Mouse (Mus musculus): ENCODE measurements around the gene Cela3b. TPM values are rescaled to one million over a fixed set of nuclear protein-coding genes. Genes with fewer than 3 reads are reported as not detected.

The Cela3b gene
- polyA plus RNA-seq (2012; ENCODE audit: insufficient read depth, insufficient read length, missing spikeins): not detected in 2 replicates

DNA sequence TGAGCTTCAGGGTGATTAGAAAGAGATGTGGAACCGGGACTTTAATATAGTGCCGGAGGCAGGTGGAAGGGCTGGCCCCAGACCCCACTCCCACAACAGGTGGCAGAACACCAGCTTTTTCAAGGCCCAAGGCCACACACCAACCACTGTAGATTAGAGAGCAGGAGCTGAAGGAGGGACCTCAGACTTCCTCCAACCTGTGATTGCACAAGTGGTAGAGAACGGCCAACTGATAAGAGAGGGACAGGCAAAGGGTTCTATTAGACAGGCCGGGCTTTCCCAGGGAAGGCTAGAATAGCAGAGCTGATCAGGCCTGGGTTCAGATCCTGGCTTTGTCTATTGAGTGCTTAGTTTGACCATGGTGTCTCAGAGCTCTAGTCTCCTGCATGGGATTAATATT is at the start of gene Cela3b:
TSS of gene Cela3b (minus strand) at position 39 of the 400 bp plus-strand sequence.
- Histone ChIP-seq H3K4me1 (ENCODE audit: control insufficient read depth, insufficient read depth, low read length) (no peaks in the 10 kb centered on the region; the same call in 1 of the 2 replicates), H3K4me3 (ENCODE audit: insufficient read depth, low read length) (no peak within 1 kb of the TSS), H3K27ac (ENCODE audit: insufficient read depth, low read depth, low read length) (no peak within 1 kb of the TSS)
- TF ChIP-seq CTCF (IDR thresholded peaks at IDR 0.05; ENCODE audit: low read depth, low read length) (no peak), POLR2A (IDR thresholded peaks at IDR 0.05; ENCODE audit: borderline replicate concordance, low read depth, low read length) (no peak)

DNA sequence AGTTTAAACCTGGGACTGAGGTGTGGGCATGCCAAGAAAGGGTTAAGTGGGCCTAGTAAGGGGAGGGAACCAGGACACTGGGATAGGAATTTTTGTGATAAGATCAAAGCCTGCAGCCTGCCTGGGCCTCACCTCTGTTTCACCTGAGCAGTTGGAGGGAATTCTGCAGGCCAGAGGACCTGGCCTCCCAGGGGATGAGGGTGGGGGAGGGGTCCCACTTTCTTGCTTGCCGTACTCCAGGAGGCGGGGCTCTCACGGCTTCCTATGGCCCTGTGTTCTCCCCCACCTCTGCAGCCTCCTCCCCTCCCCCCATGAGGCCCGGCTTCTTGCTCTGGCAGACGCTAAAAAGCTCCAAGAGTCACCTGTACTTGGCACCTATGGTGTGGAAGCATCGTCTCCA is 49.4 kb upstream of the Cela3b start:
- Histone ChIP-seq H3K27ac (ENCODE audit: insufficient read depth, low read depth, low read length) (no peak overlapping the region), H3K4me3 (ENCODE audit: insufficient read depth, low read length) (no peak overlapping the region), H3K4me1 (ENCODE audit: control insufficient read depth, insufficient read depth, low read length) (no peaks in the 10 kb centered on the region)
- no peak for TF ChIP-seq POLR2A (IDR thresholded peaks at IDR 0.05; ENCODE audit: borderline replicate concordance, low read depth, low read length)
- no peak for TF ChIP-seq CTCF (IDR thresholded peaks at IDR 0.05; ENCODE audit: low read depth, low read length)

DNA sequence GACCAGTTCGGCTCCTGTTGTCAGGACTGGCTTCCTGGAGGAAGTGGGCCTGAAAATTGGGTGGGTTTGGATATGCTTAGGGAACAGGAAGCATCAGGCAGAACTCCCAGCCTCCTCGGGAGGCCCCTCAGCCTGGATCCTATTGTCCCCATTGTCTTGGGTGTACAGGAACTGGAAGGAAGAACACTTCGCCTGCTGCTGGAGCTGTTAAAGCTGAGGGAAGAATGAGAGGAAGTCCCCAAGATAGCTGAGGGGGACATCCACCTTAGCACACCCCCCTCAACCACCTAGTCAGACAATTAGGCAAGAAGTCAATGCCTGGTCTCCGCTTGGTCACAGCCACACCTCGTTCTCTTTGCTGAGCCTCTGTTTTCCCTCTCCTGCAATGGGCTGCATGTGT is 48.0 kb upstream of the Cela3b start:
- no peak overlapping the region for H3K4me3 ChIP-seq (ENCODE audit: insufficient read depth, low read length)
- no peak overlapping the region for H3K27ac ChIP-seq (ENCODE audit: insufficient read depth, low read depth, low read length)
- no peaks in the 10 kb centered on the region for H3K4me1 ChIP-seq (ENCODE audit: control insufficient read depth, insufficient read depth, low read length)
- no peak for TF ChIP-seq CTCF (IDR thresholded peaks at IDR 0.05; ENCODE audit: low read depth, low read length)
- TF ChIP-seq POLR2A (IDR thresholded peaks at IDR 0.05; ENCODE audit: borderline replicate concordance, low read depth, low read length): no peak

GRCm38 (mm10) chr4:137477611-137478010 is 47.3 kb upstream of the Cela3b start:
- Histone ChIP-seq H3K4me3 (ENCODE audit: insufficient read depth, low read length) (no peak overlapping the region), H3K4me1 (ENCODE audit: control insufficient read depth, insufficient read depth, low read length) (no peaks in the 10 kb centered on the region), H3K27ac (ENCODE audit: insufficient read depth, low read depth, low read length) (no peak overlapping the region)
- no peak for TF ChIP-seq CTCF (IDR thresholded peaks at IDR 0.05; ENCODE audit: low read depth, low read length)
- no peak for TF ChIP-seq POLR2A (IDR thresholded peaks at IDR 0.05; ENCODE audit: borderline replicate concordance, low read depth, low read length)

- Histone ChIP-seq H3K4me1 (ENCODE audit: control insufficient read depth, insufficient read depth, low read length) (no peaks in the 10 kb centered on the region), H3K27ac (ENCODE audit: insufficient read depth, low read depth, low read length) (no peak overlapping the region)
Observed at GRCm38 (mm10) chr4:137476761-137477237, 46.5 kb upstream of the Cela3b start.

GRCm38 (mm10) chr4:137476065-137476760 is 45.9 kb upstream of the Cela3b start:
- H3K4me3 ChIP-seq (ENCODE audit: insufficient read depth, low read length): no peak overlapping the region
- TF ChIP-seq POLR2A (IDR thresholded peaks at IDR 0.05; ENCODE audit: borderline replicate concordance, low read depth, low read length) (no peak), CTCF (IDR thresholded peaks at IDR 0.05; ENCODE audit: low read depth, low read length) (no peak)
- no peak overlapping the region for H3K27ac ChIP-seq (ENCODE audit: insufficient read depth, low read depth, low read length)
- no peaks in the 10 kb centered on the region for H3K4me1 ChIP-seq (ENCODE audit: control insufficient read depth, insufficient read depth, low read length)

More at GRCm38 (mm10) chr4:137476761-137477237, 46.5 kb upstream of the Cela3b start:
- no peak overlapping the region for H3K4me3 ChIP-seq (ENCODE audit: insufficient read depth, low read length)
- TF ChIP-seq CTCF (IDR thresholded peaks at IDR 0.05; ENCODE audit: low read depth, low read length) (no peak), POLR2A (IDR thresholded peaks at IDR 0.05; ENCODE audit: borderline replicate concordance, low read depth, low read length) (no peak)

GRCm38 (mm10) chr4:137475271-137476050 is 45.1 kb upstream of the Cela3b start:
- Histone ChIP-seq H3K4me3 (ENCODE audit: insufficient read depth, low read length) (no peak overlapping the region), H3K27ac (ENCODE audit: insufficient read depth, low read depth, low read length) (no peak overlapping the region), H3K4me1 (ENCODE audit: control insufficient read depth, insufficient read depth, low read length) (no peaks in the 10 kb centered on the region)
- no peak for TF ChIP-seq POLR2A (IDR thresholded peaks at IDR 0.05; ENCODE audit: borderline replicate concordance, low read depth, low read length)
- TF ChIP-seq CTCF (IDR thresholded peaks at IDR 0.05; ENCODE audit: low read depth, low read length): no peak

GRCm38 (mm10) chr4:137474694-137475093 is 44.4 kb upstream of the Cela3b start:
- Histone ChIP-seq H3K4me3 (ENCODE audit: insufficient read depth, low read length) (no peak overlapping the region), H3K27ac (ENCODE audit: insufficient read depth, low read depth, low read length) (no peak overlapping the region), H3K4me1 (ENCODE audit: control insufficient read depth, insufficient read depth, low read length) (no peaks in the 10 kb centered on the region)
- TF ChIP-seq POLR2A (IDR thresholded peaks at IDR 0.05; ENCODE audit: borderline replicate concordance, low read depth, low read length) (no peak), CTCF (IDR thresholded peaks at IDR 0.05; ENCODE audit: low read depth, low read length) (no peak)

DNA sequence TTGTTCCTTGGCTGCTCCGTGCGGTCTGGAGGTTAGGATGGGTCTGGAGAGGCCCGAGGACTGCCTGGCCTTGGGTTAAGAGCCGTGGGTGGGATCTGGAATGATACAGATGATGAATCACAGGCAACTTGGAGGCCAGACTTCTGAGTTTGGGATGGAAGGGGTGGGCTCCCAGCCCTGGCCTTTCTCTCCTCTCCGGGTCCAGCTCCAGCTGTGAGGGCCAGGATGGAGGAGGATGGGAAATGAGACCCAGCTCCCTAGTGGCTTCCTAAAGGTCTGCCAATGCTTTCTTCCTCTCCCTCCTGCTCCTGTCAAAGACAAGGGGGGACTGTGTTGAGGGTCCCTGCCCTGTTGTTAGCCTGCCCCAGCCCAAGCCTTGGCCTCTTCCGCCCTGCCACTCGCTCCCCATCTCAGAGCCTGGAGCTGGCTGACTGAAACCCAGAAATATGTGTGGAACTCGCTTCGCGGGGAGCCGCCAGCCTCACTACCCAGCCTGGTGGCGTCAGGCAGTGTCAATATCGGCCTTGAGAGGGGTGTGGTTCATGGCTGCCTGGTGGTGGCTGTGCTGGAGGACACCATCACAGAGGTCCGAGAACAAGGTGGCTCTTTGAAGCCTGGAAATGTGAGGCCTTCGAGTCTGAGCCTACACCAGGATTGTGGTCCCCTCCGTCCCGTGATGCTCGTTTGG is 43.5 kb upstream of the Cela3b start:
- no peak overlapping the region for H3K4me3 ChIP-seq (ENCODE audit: insufficient read depth, low read length)
- H3K27ac ChIP-seq (ENCODE audit: insufficient read depth, low read depth, low read length): no peak overlapping the region
- TF ChIP-seq POLR2A (IDR thresholded peaks at IDR 0.05; ENCODE audit: borderline replicate concordance, low read depth, low read length) (no peak), CTCF (IDR thresholded peaks at IDR 0.05; ENCODE audit: low read depth, low read length) (no peak)
- no peaks in the 10 kb centered on the region for H3K4me1 ChIP-seq (ENCODE audit: control insufficient read depth, insufficient read depth, low read length)
